Mouse (Mus musculus) lung, postnatal 4 days (tissue): ENCODE results near the gene Mlxip.

Experiments
- DNase-seq, 2 experiments: peaks; one replicate each; pipeline ENCODE4 v3.0.0; 2021

The Mlxip gene

GRCm38 (mm10) chr5:123388452-123388851, 6.1 kb upstream of the Mlxip start:
- no peak for DNase-seq

GRCm38 (mm10) chr5:123390536-123391441, 3.8 kb upstream of the Mlxip start:
- DNase-seq = no peak

DNA sequence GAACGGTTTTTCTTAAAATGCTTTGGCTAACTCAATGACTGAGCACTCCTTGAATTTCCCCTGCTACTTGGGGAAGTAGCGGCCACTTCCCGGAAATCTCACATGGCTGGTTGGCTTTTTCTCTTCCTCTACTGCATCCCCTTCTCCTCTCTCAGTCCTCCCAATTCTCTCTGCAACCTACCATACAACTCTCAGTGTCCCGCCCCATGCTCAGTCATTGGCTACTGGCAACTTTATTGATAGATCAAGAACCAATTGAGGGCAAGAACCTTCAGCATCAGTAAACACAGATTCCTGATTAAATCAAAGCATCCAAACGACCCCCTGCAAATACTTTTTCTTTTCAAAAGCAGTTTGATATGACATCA, 3.2 kb upstream of the Mlxip start:
- no peak for DNase-seq

DNA sequence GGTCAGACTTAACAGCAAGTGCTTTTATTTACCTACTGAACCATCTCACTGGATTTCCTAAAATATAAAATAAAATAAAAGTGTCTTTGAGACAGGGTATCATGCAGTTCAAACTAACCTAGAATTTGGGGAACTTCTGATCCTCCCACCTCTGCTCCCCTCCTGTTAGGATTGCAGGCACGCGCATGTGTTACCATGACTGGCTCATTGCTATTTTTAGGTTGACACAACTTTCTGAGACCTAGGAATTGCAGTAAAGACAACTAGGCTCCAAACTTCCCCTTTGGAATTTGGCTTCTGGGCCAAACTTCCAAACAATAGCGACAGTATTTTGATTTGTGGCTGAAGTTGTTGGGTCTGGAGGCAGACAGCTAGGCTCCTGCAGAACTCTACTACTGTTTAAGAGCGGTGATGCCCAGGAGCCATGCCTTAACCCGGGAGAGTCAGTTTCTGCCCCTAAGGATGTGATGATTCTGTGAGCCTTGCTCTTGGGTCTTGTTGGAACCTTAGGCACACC, 754 bp upstream of the Mlxip start:
- DNase-seq = no peak

- peak in 1 of 2 experiments; percentile 40 for DNase-seq
These were observed 621 bp downstream of the Mlxip start for GRCm38 (mm10) chr5:123394957-123395881.

DNA sequence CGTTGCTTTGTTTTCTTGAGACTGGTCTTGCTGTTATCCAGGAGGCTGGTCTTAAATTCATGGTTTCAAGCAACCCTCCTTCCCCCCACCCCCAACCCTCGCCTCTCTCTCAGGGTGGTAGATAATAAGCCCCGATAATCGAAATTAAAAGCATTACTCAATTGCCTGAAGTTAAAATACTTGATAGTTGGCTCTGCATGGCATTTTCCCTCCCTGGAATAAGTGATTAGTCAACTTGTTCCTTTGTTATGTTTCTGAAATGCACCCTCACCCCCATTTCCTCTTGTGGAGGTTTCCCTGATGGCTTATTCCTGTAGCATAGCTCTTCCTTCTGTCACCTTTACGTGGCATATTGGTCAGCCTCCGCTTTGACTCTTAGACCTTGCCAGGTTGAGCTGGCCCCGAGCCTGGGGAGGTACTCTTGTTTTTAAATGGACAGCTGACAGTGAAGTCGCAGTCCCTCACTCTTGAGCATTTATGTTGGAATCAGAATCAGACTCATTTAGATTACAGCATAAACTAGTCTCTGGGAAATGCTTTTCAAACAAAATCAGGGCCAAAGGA, 2.4 kb downstream of the Mlxip start:
- DNase-seq = no peak

GRCm38 (mm10) chr5:123397786-123398185, 3.2 kb downstream of the Mlxip start:
- DNase-seq = peak in 1 of 2 experiments; percentile 26

- no peak for DNase-seq
These were observed 4.4 kb downstream of the Mlxip start for GRCm38 (mm10) chr5:123398856-123399498.

DNA sequence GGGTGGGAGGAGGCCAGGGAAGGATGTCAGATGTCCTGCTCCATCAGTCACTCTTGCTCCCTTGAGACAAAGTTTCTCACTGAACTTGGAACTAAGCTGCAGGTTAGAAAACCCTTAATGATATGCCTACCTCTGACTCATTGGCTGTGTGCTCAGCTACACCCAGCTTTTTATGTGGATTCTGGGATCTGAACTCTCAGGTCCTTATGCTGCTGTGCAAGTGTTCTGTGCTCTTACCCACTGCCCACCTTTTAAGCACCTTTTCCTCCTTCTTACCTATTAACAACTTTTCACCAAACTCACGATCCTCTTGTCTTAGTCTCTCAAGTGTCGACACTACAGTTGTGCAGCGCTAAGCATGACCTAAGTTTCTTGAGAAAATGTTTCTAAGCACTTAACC, 9.9 kb downstream of the Mlxip start:
- no peak for DNase-seq

DNA sequence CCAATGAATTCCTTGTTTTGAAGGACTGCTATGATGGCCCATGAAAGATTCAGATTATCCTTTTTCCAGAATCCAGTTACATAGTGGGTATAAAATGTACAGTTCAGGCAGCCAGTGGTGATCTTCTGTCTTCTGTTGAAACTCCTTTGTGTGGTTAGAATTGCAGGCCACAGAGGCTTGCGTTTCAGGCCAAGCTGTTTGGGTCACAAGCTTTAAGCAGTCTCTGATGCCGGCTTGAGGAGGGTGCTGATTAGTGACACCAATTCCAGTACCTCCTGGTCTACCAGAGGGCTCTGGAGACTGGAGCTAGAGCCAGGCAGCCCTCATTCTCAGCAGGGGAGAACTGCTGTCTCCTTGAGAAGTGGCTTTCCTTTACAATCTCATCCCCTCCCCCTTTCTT, 12.4 kb downstream of the Mlxip start:
- no peak for DNase-seq

- no peak for DNase-seq
These were observed 13.6 kb downstream of the Mlxip start for GRCm38 (mm10) chr5:123408176-123408575.

- DNase-seq = no peak
These were observed 17.6 kb downstream of the Mlxip start for GRCm38 (mm10) chr5:123412193-123412592.

DNA sequence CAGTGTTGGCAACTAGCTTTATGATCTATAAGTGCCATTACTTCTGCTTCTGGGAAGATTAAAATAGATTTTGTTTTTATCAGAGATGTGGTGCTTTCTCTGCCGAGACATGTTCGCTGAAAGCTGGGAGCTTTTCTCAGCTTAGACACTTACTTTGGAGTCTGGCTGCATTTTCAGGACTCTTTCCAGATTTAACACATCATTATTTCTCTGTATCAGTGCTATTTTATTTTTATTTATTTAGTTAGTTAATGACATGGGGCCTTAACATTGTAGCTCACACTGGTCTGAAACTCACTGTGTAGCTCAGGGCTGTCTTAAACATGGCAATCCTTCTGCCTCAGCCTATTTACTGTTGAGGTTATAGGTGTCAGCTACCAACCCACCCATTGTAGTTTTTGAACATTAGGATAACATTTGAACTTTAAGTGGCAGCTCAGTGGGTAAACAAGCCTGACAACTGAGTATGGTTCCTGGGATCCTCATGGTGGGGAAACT, 19.3 kb downstream of the Mlxip start:
- DNase-seq = no peak

DNA sequence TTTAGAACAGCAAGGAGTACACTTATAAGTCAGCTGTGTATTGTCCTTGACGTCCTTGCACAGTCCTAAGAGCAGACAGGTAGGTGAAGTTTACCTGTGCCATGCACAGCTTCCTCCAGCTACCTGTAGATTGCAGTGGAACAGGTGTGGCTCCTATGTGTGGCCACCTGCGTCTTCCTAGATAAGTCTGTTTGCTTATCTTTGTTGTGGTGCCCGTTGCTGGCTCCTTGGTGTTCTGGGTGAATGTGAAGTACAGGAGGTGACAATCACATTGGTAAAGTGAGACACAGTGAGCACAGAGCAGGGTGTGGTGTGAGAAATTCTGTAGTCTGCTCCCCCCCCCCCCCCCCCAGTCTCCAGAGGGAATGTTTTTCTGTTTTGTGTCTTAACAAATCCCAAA, 21.6 kb downstream of the Mlxip start:
- no peak for DNase-seq

DNA sequence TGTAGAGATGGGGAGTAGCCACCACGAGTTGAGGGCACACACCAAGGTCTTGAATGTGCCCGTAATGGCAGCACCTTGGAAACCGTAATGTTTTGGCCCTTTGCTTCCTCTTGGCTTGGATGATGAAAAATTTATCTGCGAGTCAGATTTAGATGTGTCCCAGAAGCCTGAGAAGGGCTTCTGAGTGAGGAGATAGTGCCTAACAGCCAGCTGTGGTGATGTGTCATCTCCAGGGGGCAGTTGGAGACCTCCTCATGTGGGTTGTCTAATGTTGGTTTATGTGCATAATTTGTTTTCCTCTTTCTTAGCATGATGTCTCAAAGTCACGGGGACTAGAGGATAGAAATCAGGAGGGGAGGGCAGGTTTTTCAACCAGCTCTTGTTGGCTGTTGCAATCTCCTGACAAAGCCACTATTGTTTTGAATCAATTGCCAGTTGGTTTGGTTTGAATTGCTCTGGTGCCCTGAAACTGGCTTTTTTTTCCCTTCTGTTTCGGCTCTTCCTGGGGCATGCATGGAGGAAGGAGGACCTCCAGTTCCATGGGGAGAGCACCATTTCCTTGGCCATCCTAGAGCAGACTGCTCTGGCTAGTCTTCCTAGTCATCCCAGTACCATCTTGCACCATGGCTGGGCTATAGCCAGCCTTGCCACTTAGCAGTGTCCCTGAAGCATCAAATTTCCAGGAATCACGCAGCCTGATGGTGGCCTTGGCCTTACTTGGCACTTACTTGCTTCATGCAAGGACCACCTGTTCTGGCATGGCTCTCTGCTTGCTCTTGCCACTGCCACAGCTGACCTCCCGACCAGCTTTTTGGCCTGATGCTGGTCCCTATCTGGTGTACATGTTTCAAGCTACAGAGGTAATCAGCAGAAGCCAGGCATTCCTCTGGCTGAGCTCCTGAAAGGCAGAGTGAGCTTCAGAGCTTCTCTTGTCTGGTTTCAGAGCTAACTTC, 22.2 kb downstream of the Mlxip start:
- no peak for DNase-seq

GRCm38 (mm10) chr5:123423885-123424284, 29.3 kb downstream of the Mlxip start:
- DNase-seq = no peak

DNA sequence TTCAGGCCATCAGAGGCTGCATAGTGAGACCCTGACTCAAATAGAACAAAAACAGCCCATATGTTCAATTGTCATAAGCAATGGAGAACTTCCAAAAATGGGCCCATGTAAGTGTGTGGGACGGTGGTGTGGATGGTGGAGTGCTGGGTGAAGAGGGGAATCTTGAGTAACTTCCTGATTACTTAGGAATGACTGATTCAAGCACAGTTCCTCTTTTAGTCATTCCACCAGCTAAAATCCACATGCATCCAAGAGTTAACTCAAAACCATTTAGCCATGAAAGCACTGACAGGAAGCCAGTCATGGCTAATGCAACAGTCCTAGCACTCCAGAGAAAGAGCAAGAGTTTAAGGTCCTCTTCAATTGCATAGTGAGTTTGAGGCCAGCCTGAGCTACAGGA, 33.0 kb downstream of the Mlxip start:
- no peak for DNase-seq

DNA sequence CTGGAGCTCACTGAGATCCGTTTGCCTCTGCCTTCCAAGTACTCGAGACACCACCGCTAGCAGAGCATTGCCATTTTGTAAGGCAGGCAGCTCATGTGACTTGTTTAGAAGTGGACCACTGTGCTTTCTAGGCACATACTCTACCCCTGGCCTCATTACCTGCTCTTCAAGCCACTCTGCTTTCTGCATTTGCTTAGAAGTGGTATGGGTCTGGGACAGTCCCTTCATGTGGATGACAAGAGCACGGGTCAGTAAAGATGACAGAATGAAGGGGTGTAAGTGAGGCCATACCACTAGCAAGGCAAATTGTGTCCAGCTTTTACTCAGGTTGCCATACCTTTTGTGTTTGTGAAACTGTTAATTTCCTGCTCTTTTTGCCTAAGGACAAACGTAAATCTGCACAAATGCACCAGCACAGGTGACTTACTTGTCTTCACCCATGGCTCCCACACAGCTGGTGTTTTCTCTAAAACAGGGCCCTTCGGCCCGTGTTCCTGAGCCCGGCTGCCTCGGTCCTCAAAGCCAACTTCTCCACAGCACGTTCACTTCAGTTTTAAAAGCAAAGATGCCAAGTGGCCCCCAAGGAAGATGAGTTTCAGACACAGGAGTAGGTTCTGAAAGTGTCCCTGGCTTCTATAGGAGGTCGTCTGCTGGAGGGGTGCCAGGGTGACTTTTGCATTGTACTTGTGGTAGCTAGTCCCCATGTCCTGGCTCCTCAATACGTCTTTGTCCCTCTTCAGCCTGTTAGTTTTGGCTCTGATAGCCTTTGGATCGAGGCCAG, 37.1 kb downstream of the Mlxip start:
- DNase-seq = peak; percentile 78 to 79

- no peak for DNase-seq
These were observed 37.8 kb downstream of the Mlxip start for GRCm38 (mm10) chr5:123432305-123432874.
